ENCODE assay signal across 8 mouse cellular contexts in the genomic region with DNA sequence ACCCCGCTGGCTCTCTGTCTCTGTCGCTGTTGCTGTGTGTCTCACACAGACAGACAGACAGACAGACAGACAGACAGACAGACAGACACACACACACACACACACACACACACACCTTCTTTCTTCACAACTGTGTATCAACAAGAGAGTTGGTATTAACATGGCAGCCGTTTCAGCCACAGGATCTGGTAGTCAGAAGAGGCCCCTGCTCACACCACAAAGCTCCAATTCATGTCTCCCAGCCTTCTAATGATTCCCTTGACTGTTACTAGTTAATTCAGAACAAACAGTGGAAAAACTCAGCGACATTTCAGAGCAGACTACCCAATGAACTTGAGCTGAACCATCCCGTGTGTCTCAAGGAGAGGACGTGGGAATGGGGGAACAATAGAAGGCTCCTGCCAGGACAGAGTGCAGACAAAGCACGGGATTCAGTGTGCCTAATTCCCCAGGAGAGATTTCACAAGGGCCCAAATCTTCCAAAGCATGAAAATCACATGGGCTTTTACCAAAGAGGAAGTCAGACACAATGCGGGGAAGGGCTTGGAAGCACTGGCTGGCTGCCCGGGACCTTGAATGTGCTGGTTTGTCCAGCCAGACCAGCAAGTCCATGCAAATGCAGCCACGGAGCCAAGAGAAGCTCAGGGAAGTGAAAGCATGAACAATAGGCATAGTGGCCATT. TPM values are rescaled to one million over a fixed set of nuclear protein-coding genes. Genes with fewer than 3 reads are reported as not detected.
DNase-seq lines count a peak whose midpoint lies in the region; ATAC-seq lines count a peak whose summit lies in the region.

No protein-coding gene starts in this region.

- H3K4me1 ChIP-seq in heart, embryonic 10.5 days: peaks cover 4% of the 10 kb centered on the region; the same call in 1 of the 2 replicates
- peaks cover 11% of the 10 kb centered on the region for H3K4me1 ChIP-seq in midbrain, embryonic 15.5 days

- H3K27ac ChIP-seq in heart, embryonic 10.5 days: peak overlapping the region; percentile 71
- H3K27ac ChIP-seq in midbrain, embryonic 15.5 days: peak overlapping the region; percentile 74

- no peaks in the 10 kb centered on the region for H3K36me3 ChIP-seq in heart, embryonic 10.5 days
- H3K36me3 ChIP-seq in midbrain, embryonic 15.5 days (replicated peaks): no peaks in the 10 kb centered on the region

- 49% methylated on average over 10 of the region's 10 CpGs for WGBS in heart, embryonic 10.5 days
- 11% methylated on average over 10 of the region's 10 CpGs for WGBS in midbrain, embryonic 15.5 days

- H3K9me3 ChIP-seq in heart, embryonic 10.5 days: no peaks in the 10 kb centered on the region
- H3K9me3 ChIP-seq in midbrain, embryonic 15.5 days: no peaks in the 10 kb centered on the region

- no peak overlapping the region for H3K9ac ChIP-seq in midbrain, embryonic 15.5 days

- H3K27me3 ChIP-seq in heart, embryonic 10.5 days (ENCODE audit: insufficient read depth, poor library complexity, severe bottlenecking): no peaks in the 10 kb centered on the region
- no peaks in the 10 kb centered on the region for H3K27me3 ChIP-seq in midbrain, embryonic 15.5 days (replicated peaks)

- ATAC-seq in cerebellum, adult (ENCODE audit: insufficient number of reproducible peaks, low FRiP score, low TSS enrichment): no peak
- ATAC-seq in midbrain, embryonic 15.5 days (replicated peaks): peak; percentile 88

- no peak overlapping the region for H3K4me3 ChIP-seq in heart, embryonic 10.5 days
- no peak overlapping the region for H3K4me3 ChIP-seq in midbrain, embryonic 15.5 days

- peak overlapping the region; percentile 19; the same call in 1 of the 2 replicates for H3K4me2 ChIP-seq in midbrain, embryonic 15.5 days

- DNase-seq in cerebellum, adult 11 months: peak; percentile 6
- DNase-seq in fibroblast of lung, adult 2 months (ENCODE audit: low read depth): peak; percentile 83
- DNase-seq in heart, embryonic 10.5 days (ENCODE audit: low spot score): peak; percentile 79
- peak; percentile 82 for DNase-seq in kidney, adult 8-10 months
- DNase-seq in left cerebral cortex, postnatal 36 days (ENCODE audit: low spot score in 2 of 2): peak; percentile 24 to 30
- peak; percentile 26 for DNase-seq in telencephalon, adult 2 months (ENCODE audit: low read depth, low spot score)

- intact Hi-C loops in left cerebral cortex, postnatal 36 days (cut with DNase I): no loop called here

RNA-seq across cellular contexts. Expression of a gene that starts 10.2 kb away (rescaled TPM):
- 148 and 236 TPM in 2 replicates for polyA plus RNA-seq in heart, embryonic 10.5 days (2016; fragmentation: Nextera tagmentation; extraction: Ambion mirVana)
- total RNA-seq in left cerebral cortex, postnatal 36 days (2021): 1 to 10 TPM; 1.8 to 2.7 TPM
- 21.2 and 25.9 TPM in 2 replicates for polyA plus RNA-seq in midbrain, embryonic 15.5 days (2015; fragmentation: Nextera tagmentation; extraction: Ambion mirVana)

RNA-seq across cellular contexts. Expression of a gene that starts 59.3 kb away (rescaled TPM):
- polyA plus RNA-seq in heart, embryonic 10.5 days (2016; fragmentation: Nextera tagmentation; extraction: Ambion mirVana): 0.08 TPM in 1 of 2 replicates, not detected in the other
- 1 to 10 TPM; 1.3 to 1.8 TPM for total RNA-seq in left cerebral cortex, postnatal 36 days (2021)
- 0.12 and 0.29 TPM in 2 replicates for polyA plus RNA-seq in midbrain, embryonic 15.5 days (2015; fragmentation: Nextera tagmentation; extraction: Ambion mirVana)

Comparison
In these comparisons a context has a peak if more than half of its experiments do, and no peak if none do; other contexts are left out.
1. DNase-seq: peak in every context shown above with its lines; median percentile 83 in fibroblast of lung, adult 2 months; 82 in kidney, adult 8-10 months; 79 in heart, embryonic 10.5 days; 27 in left cerebral cortex, postnatal 36 days; 26 in telencephalon, adult 2 months; 6 in cerebellum, adult 11 months.